Mouse (Mus musculus) layer of hippocampus, adult 2 months (tissue): Measurements from ENCODE around the gene Adamts16. TPM values are rescaled to one million over a fixed set of nuclear protein-coding genes. Genes with fewer than 3 reads are reported as not detected.
A peak's percentile ranks its signal among the peaks of the same experiment; 100 is the strongest.

Experiments
- DNase-seq, 2 experiments: peaks; one replicate each; pipeline ENCODE4 v3.0.0; 2022; ENCODE audit warnings: low spot score in 2 of 2
- H3K27ac ChIP-seq: fragments of 200-600 bp; 2 replicates; pipeline ENCODE4 v1.8.1; 2022
- H3K4me3 ChIP-seq: fragments of 200-600 bp; 2 replicates; pipeline ENCODE4 v1.8.1; 2022; ENCODE audit warnings: mild to moderate bottlenecking
- CTCF ChIP-seq: fragments of 200-600 bp; conservative IDR thresholded peaks from 2 replicates; pipeline ENCODE4 v1.8.1; 2022; ENCODE audit warnings: antibody characterized with exemption, mild to moderate bottlenecking, moderate library complexity
- total RNA-seq, 2 experiments: library from RNA; stranded (reverse); gene quantifications; 2 replicates each; pipeline ENCODE4 v1.2.3; 2021

Gene Adamts16
- total RNA-seq, 2 experiments from 2014 or later = 2.4 TPM

DNA sequence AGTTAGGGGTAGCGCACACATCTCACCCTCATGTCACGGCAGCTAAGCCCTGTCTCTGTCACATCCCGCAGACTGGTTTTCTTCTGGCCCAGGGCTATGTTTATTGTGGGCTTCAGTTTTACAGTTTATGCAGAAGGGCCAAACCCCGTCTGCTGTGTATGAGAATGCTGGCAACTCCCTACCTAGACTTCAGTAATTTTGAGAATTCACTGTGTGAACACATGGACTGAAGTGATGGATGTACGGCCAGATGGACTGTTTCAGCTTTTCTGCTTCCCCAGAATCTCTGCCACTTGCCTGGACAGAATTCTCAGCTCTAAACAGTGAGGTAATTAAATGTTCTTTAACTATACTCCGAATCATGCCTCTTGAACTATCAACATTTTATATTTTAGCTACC, 70.5 kb downstream of the Adamts16 start:
- H3K4me3 ChIP-seq = no peak overlapping the region
- no peak overlapping the region for H3K27ac ChIP-seq
- TF ChIP-seq CTCF = no peak
- peak in 1 of 2 experiments; percentile 10 for DNase-seq

DNA sequence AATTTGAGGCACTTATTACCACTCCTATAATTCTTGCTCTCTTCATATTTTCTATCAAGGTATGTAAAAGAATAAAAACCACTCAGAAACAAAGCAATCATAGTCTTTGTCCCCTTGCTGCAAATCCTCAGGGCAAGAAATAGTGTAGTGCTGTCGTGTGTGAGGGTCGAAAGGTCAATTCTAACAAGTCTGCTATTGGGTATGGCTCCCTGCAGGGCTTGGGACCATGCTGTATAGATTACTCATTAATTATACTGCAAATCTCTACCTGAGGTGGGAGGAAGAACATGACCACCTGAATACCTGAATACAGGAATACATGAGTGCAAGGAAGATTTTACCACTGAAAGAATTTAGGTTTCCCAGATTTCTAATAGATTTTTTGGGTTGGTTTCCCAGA, 72.5 kb downstream of the Adamts16 start:
- DNase-seq = no peak
- no peak overlapping the region for H3K27ac ChIP-seq
- TF ChIP-seq CTCF = no peak
- no peak overlapping the region for H3K4me3 ChIP-seq

DNA sequence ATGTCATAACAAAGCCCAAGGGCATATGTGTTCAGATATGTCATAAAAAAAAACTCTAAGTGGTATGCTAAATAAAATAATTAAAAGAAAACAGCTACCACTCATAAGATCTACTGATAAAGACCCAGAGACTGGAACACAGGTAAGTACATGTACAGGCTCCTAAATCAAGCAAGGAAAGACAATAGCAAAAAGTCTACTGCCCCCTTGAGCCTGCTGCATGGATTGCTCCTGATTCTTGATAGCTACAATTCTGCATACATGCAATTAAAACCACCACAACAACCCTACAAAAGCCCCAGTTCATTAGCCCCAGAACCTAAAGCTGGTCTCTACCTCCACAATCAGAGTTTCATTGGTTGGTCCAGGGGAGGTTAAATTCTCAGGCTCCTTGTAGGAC, 74.1 kb downstream of the Adamts16 start:
- H3K4me3 ChIP-seq = no peak overlapping the region
- peak in 1 of 2 experiments; percentile 33 for DNase-seq
- peak; percentile 85 for TF ChIP-seq CTCF
- no peak overlapping the region for H3K27ac ChIP-seq

DNA sequence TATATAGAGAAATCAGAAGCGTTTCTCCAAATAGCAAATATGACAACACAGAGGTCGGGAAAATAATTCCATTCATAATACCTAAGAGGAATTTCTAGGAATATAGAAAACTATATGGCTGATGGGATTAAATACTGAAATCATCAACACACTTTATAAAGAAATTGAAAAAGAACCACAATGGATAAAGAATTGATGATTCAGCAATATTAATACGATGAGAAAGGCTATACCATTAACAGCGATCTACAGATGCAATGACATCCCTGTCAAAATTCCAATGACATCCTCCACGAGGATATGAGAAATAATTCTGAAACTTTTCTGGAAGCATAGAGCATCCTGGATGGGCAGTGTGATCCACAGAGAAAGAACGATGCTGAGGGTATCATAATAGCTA, 76.9 kb downstream of the Adamts16 start:
- DNase-seq = no peak
- Histone ChIP-seq H3K27ac (no peak overlapping the region), H3K4me3 (no peak overlapping the region)
- TF ChIP-seq CTCF = no peak

DNA sequence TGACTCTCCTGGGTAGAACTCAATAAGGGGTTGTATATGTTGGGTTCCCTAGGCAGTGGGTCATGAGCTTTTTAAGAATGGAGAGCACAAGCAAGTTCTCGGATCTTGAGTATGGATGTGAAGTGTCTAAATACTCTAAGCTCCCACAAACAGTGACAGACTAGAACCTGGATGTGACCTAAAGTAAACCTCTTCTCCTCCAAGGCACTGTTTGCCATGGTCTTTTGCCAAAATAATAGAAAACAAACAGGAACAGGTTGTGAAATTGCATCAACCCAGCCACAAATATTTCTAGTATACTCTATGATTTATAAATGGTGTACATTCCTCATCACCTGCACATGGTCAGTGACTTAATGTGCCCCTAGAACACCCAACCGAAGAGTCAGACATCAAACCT, 79.0 kb downstream of the Adamts16 start:
- DNase-seq = no peak
- TF ChIP-seq CTCF = no peak
- no peak overlapping the region for H3K4me3 ChIP-seq
- no peak overlapping the region for H3K27ac ChIP-seq

- H3K4me3 ChIP-seq = no peak overlapping the region
- DNase-seq = no peak
- no peak overlapping the region for H3K27ac ChIP-seq
- no peak for TF ChIP-seq CTCF
Observed at GRCm38 (mm10) chr13:70761312-70761711, 80.3 kb downstream of the Adamts16 start.

DNA sequence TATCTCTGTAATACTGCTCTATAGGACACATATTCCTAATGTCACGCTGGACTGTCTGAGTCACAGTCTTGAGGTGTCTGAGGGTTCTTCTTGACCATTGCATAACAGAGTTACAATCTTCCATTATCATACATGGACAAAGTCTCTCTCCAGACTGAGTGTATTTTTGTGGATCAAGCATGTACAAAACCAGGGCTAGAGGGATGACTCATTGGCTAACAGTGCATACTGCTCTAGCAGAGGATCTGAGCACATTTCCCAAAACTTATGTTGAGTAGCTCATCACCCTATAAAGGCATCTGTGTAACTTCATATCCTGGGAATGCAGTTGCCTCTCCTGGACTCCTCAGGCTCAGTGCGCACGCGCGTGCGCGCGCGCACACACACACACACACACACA, 81.4 kb downstream of the Adamts16 start:
- Histone ChIP-seq H3K4me3 (no peak overlapping the region), H3K27ac (no peak overlapping the region)
- DNase-seq = no peak
- TF ChIP-seq CTCF = no peak

GRCm38 (mm10) chr13:70746294-70747008, 95.2 kb downstream of the Adamts16 start:
- no peak for TF ChIP-seq CTCF
- DNase-seq = no peak
- Histone ChIP-seq H3K27ac (no peak overlapping the region), H3K4me3 (no peak overlapping the region)

DNA sequence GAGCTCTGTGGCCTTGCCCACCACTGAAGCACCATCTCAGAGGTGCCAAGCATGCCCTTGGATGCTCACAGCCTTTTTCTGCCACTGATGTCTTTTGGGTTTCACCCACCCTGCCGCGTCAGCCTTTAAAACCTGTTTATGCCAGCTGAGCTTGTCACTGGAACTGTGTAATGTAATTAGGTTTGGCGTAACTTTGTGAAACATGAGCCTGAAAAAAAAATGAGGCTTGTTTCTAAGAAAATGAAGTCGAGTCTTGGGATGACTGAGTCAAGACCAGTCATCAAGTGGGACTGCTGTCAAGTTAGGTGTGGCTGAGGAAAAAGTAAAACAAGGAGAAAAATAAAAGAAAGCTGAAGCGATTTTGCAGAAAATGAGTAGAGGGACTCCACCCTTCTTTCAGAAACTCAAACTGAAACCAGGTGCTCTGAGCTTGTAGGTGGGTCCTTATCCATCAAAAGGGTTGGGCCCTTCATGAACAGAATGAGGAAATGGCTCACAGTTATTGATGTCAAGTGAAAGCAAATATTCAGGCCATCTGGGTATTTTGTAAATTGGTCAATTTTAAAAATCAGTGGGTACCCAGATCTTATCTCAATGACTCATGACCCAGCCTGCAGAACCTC, 97.1 kb downstream of the Adamts16 start:
- no peak for TF ChIP-seq CTCF
- Histone ChIP-seq H3K4me3 (no peak overlapping the region), H3K27ac (no peak overlapping the region)
- no peak for DNase-seq

GRCm38 (mm10) chr13:70742693-70743092, 98.9 kb downstream of the Adamts16 start:
- Histone ChIP-seq H3K4me3 (no peak overlapping the region), H3K27ac (no peak overlapping the region)
- no peak for TF ChIP-seq CTCF
- no peak for DNase-seq

DNA sequence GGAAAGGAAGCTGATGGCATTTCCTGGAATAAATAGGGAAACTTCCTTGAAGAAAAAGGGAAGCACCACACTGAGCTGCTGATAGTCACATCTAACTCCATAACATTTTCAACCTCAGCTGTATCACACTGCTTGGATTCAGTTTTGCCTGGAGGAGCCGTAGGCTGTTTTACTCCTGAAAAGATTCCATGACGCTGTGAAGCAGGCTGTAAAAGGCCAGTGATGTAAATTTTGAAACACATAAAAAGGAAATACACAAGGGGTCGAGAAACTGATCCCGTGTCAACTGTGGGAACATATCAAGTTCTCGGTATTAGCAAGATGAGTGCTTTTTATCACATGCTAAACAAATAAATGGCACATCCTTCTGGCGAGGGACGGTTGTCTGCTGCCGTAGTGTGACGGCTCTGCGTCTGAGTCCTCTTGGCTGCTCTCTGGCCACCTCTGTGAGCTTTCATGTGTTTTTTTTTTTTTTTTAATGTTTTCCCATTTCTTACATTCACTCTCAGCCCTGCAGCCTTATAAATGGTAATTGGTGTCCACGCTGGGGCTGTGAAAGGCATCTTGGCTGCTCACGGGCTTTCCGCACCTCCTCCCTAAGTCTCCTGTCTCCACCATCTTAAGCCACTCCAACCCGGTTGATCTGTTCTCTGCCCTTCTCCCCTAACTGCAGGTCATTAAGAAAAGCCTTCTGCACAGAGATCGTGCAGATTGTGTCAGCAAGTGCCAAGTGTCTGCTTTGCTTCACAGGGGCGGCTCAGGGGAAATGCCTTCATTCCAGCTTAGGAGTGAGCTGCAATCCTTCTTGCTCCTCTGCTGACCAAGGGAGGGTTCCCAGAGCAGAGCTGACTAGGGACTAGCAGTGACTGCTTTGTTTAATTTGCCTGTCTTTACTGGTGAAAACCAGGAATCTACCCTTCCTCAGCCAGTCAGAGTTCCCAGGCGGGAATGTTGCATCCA, 101.0 kb downstream of the Adamts16 start:
- no peak for DNase-seq
- TF ChIP-seq CTCF = no peak
- Histone ChIP-seq H3K27ac (no peak overlapping the region), H3K4me3 (no peak overlapping the region)

DNA sequence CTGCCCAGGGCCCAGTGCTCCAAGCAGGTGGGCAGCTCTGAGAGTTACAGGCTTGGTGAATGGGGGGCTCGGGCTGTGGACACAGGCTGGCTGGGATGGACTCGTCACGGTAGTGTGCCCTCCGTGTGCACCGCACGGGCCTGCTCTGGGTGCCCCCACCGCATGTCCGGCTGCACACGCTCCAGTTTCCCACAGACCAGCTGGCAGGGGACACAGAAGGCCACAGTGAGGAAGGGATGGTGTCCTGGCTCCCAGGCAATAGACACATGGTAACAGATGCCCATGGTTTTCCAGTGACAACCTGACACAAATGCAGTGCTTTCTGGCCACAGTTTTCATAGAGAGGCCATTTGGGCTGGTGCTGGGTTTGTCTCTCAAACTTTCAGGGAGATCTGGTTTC, 102.8 kb downstream of the Adamts16 start:
- no peak for TF ChIP-seq CTCF
- no peak overlapping the region for H3K4me3 ChIP-seq
- no peak for DNase-seq
- no peak overlapping the region for H3K27ac ChIP-seq

DNA sequence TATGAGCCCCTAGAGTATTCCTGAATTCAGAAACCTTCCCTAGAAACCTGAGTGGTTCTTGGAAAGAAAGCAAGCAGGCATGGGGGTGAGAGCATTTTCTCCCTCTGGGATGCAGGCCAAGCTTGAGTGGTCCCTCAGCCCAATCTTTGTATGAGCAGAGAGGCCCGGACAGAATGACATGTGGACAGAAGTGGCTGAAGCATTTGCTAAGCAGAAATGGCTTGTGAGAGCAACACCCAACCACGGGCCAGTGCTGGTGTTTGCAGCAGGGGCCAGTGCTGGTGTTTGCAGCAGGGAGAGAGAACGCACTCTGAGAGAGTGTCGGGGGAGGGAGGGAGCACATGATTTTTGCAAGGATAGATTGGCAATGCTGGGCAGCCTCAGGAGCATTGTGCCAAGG, 105.2 kb downstream of the Adamts16 start:
- no peak overlapping the region for H3K27ac ChIP-seq
- DNase-seq = no peak
- no peak overlapping the region for H3K4me3 ChIP-seq
- no peak for TF ChIP-seq CTCF
